Mouse (Mus musculus): ENCODE data around the gene Trim80. TPM values are rescaled to one million over a fixed set of nuclear protein-coding genes. Genes with fewer than 3 reads are reported as not detected.
"Not testable (repeated sequence)": the region's sequence is repeated elsewhere in the genome, so short reads cannot be mapped to it uniquely, and the experiment has no call there.

Trim80 gene
- total RNA-seq, 2 experiments from 2014 or later: not detected

GRCm38 (mm10) chr11:115425671-115426070 lies 14.7 kb upstream of the Trim80 start:
- DNase-seq (ENCODE audit: low spot score): no peak
- intact Hi-C loops (cut with DNase I): loop anchor here (5.0 kb wide), 2 partner anchors 68 to 177 kb away; partner anchors contain the start of genes Gga3 and Mrps7

GRCm38 (mm10) chr11:115427482-115428331 lies 12.6 kb upstream of the Trim80 start:
- peak; percentile 50 for DNase-seq (ENCODE audit: low spot score)
- intact Hi-C loops (cut with DNase I): loop anchor here (1.0 to 5.0 kb wide), 3 partner anchors 46 to 175 kb away; partner anchors contain the start of genes Gga3 and Mrps7

- no peak for DNase-seq (ENCODE audit: low spot score)
- intact Hi-C loops (cut with DNase I): loop anchor here (5.0 kb wide), 2 partner anchors 72 to 173 kb away; partner anchors contain the start of genes Gga3 and Mrps7
These were observed 11.0 kb upstream of the Trim80 start for GRCm38 (mm10) chr11:115429307-115429706.

GRCm38 (mm10) chr11:115430561-115430960 lies 9.8 kb upstream of the Trim80 start:
- intact Hi-C loops (cut with DNase I): no loop called here
- no peak for DNase-seq (ENCODE audit: low spot score)

- DNase-seq (ENCODE audit: low spot score): no peak
- intact Hi-C loops (cut with DNase I): no loop called here
These were observed 7.5 kb upstream of the Trim80 start for GRCm38 (mm10) chr11:115432814-115433213.

GRCm38 (mm10) chr11:115433342-115433741 lies 7.0 kb upstream of the Trim80 start:
- intact Hi-C loops (cut with DNase I): no loop called here
- no peak for DNase-seq (ENCODE audit: low spot score)

GRCm38 (mm10) chr11:115435596-115436337 lies 4.6 kb upstream of the Trim80 start:
- intact Hi-C loops (cut with DNase I): no loop called here
- no peak for DNase-seq (ENCODE audit: low spot score)

- DNase-seq (ENCODE audit: low spot score): no peak
- intact Hi-C loops (cut with DNase I): no loop called here
These were observed 2.7 kb upstream of the Trim80 start for GRCm38 (mm10) chr11:115437571-115438122.

- intact Hi-C loops (cut with DNase I): no loop called here
- no peak for DNase-seq (ENCODE audit: low spot score)
These were observed 1.0 kb upstream of the Trim80 start for GRCm38 (mm10) chr11:115439326-115439725.

- intact Hi-C loops (cut with DNase I): no loop called here
- no peak for DNase-seq (ENCODE audit: low spot score)
These were observed 1.1 kb downstream of the Trim80 start for GRCm38 (mm10) chr11:115441417-115441816.

- no peak for DNase-seq (ENCODE audit: low spot score)
- intact Hi-C loops (cut with DNase I): no loop called here
These were observed 6.6 kb downstream of the Trim80 start for GRCm38 (mm10) chr11:115446906-115447305.

- DNase-seq (ENCODE audit: low spot score): no peak
- intact Hi-C loops (cut with DNase I): no loop called here
These were observed 7.1 kb downstream of the Trim80 start for GRCm38 (mm10) chr11:115447321-115447885.

GRCm38 (mm10) chr11:115448075-115448474 lies 7.7 kb downstream of the Trim80 start:
- no peak for DNase-seq (ENCODE audit: low spot score)
- intact Hi-C loops (cut with DNase I): no loop called here

GRCm38 (mm10) chr11:115448998-115449397 lies 8.7 kb downstream of the Trim80 start:
- intact Hi-C loops (cut with DNase I): no loop called here
- no peak for DNase-seq (ENCODE audit: low spot score)

- DNase-seq (ENCODE audit: low spot score): no peak
- intact Hi-C loops (cut with DNase I): no loop called here
These were observed 9.8 kb downstream of the Trim80 start for GRCm38 (mm10) chr11:115450176-115450575.

GRCm38 (mm10) chr11:115451781-115452241 lies 11.5 kb downstream of the Trim80 start:
- DNase-seq (ENCODE audit: low spot score): no peak
- intact Hi-C loops (cut with DNase I): no loop called here

- DNase-seq (ENCODE audit: low spot score): no peak
- intact Hi-C loops (cut with DNase I): no loop called here
These were observed 12.0 kb downstream of the Trim80 start for GRCm38 (mm10) chr11:115452281-115452860.

GRCm38 (mm10) chr11:115453306-115453705 lies 13.0 kb downstream of the Trim80 start:
- DNase-seq (ENCODE audit: low spot score): no peak
- intact Hi-C loops (cut with DNase I): no loop called here

GRCm38 (mm10) chr11:115454822-115455221 lies 14.5 kb downstream of the Trim80 start:
- intact Hi-C loops (cut with DNase I); DNase-seq (ENCODE audit: low spot score): not testable (repeated sequence)

GRCm38 (mm10) chr11:115455619-115456018 lies 15.3 kb downstream of the Trim80 start:
- intact Hi-C loops (cut with DNase I): no loop called here
- no peak for DNase-seq (ENCODE audit: low spot score)

All from heart, postnatal 25 days (tissue).